Mouse (Mus musculus) 416B (cell line): ENCODE data around the gene Kremen2.
"Not testable (repeated sequence)": the region's sequence is repeated elsewhere in the genome, so short reads cannot be mapped to it uniquely, and the experiment has no call there.

Experiments used
- DNase-seq: peaks from one replicate; pipeline ENCODE4 v3.0.0; 2011; ENCODE audit warnings: low read depth

Kremen2 gene

GRCm38 (mm10) chr17:23745301-23746251, at the start of gene Kremen2:
Gene Kremen2 (minus strand): TSS chr17:23745833.
- no peak for DNase-seq

- no peak for DNase-seq
These were observed 49.7 kb upstream of the Kremen2 start for GRCm38 (mm10) chr17:23795323-23795722.

- DNase-seq = peak; percentile 40
These were observed 45.4 kb upstream of the Kremen2 start for GRCm38 (mm10) chr17:23791079-23791357.

- peak; percentile 52 for DNase-seq
These were observed 44.8 kb upstream of the Kremen2 start, which contains the start of gene Srrm2 for GRCm38 (mm10) chr17:23790269-23791078. Gene Srrm2 (plus strand): TSS chr17:23790532.

- peak; percentile 36 for DNase-seq
These were observed 44.2 kb upstream of the Kremen2 start for GRCm38 (mm10) chr17:23789749-23790268.

- DNase-seq = no peak
These were observed 43.3 kb upstream of the Kremen2 start for GRCm38 (mm10) chr17:23788973-23789372.

- no peak for DNase-seq
These were observed 40.9 kb upstream of the Kremen2 start for GRCm38 (mm10) chr17:23786510-23786931.

GRCm38 (mm10) chr17:23785561-23786471, 40.2 kb upstream of the Kremen2 start, which contains the start of gene Flywch2:
Gene Flywch2 (minus strand): TSS chr17:23786081.
- no peak for DNase-seq

GRCm38 (mm10) chr17:23783352-23783751, 37.7 kb upstream of the Kremen2 start:
- no peak for DNase-seq

GRCm38 (mm10) chr17:23778447-23778846, 32.8 kb upstream of the Kremen2 start:
- DNase-seq = no peak

GRCm38 (mm10) chr17:23777141-23777540, 31.5 kb upstream of the Kremen2 start:
- peak; percentile 74 for DNase-seq

- no peak for DNase-seq
These were observed 30.6 kb upstream of the Kremen2 start for GRCm38 (mm10) chr17:23776216-23776615.

- DNase-seq = peak; percentile 87
These were observed 28.5 kb upstream of the Kremen2 start for GRCm38 (mm10) chr17:23774090-23774489.

- DNase-seq = no peak
These were observed 28.0 kb upstream of the Kremen2 start for GRCm38 (mm10) chr17:23773676-23774075.

GRCm38 (mm10) chr17:23772219-23772556, 26.6 kb upstream of the Kremen2 start:
- DNase-seq = not testable (repeated sequence)

GRCm38 (mm10) chr17:23771284-23772218, 25.9 kb upstream of the Kremen2 start, which contains the start of gene Flywch1:
Gene Flywch1 (minus strand): TSS chr17:23771602.
- peak; percentile 99 for DNase-seq

- DNase-seq = peak; percentile 56
These were observed 25.3 kb upstream of the Kremen2 start for GRCm38 (mm10) chr17:23770896-23771283.

- DNase-seq = no peak
These were observed 24.9 kb upstream of the Kremen2 start for GRCm38 (mm10) chr17:23770493-23770892.

- no peak for DNase-seq
These were observed 17.3 kb upstream of the Kremen2 start for GRCm38 (mm10) chr17:23762976-23763375.

GRCm38 (mm10) chr17:23761155-23761554, 15.5 kb upstream of the Kremen2 start:
- DNase-seq = no peak
